Mouse (Mus musculus) neural tube, embryonic 12.5 days (tissue): ENCODE results near the gene Hcn2. TPM values are rescaled to one million over a fixed set of nuclear protein-coding genes. Genes with fewer than 3 reads are reported as not detected.

Source experiments
- ATAC-seq: fragments of 200-750 bp; cut with Nextera tagmentation; 2 replicates; pipeline ENCODE4 v1.8.0; 2017; ENCODE audit warnings: low read depth, mild to moderate bottlenecking, moderate TSS enrichment, moderate library complexity; ENCODE audit not compliant: low FRiP score
- H3K27ac ChIP-seq: fragments of 300-500 bp; sonication (generic); 2 replicates; pipeline ENCODE4 v1.5.1; 2016
- H3K27me3 ChIP-seq: fragments of 300-500 bp; sonication (generic); replicated peaks from 2 replicates; pipeline ENCODE4 v1.6.1; 2016; ENCODE audit warnings: mild to moderate bottlenecking
- H3K36me3 ChIP-seq: fragments of 300-500 bp; sonication (generic); 2 replicates; pipeline ENCODE4 v1.6.1; 2016; ENCODE audit warnings: mild to moderate bottlenecking
- H3K4me1 ChIP-seq: fragments of 300-500 bp; sonication (generic); 2 replicates; pipeline ENCODE4 v1.6.1; 2016
- H3K4me2 ChIP-seq: fragments of 300-500 bp; sonication (generic); replicated peaks from 2 replicates; pipeline ENCODE4 v1.6.1; 2016; ENCODE audit warnings: mild to moderate bottlenecking
- H3K4me3 ChIP-seq: fragments of 300-500 bp; sonication (generic); 2 replicates; pipeline ENCODE4 v1.5.1; 2016
- H3K9ac ChIP-seq: fragments of 300-500 bp; sonication (generic); 2 replicates; pipeline ENCODE4 v1.6.1; 2016; ENCODE audit warnings: mild to moderate bottlenecking
- H3K9me3 ChIP-seq: fragments of 300-500 bp; sonication (generic); 2 replicates; pipeline ENCODE4 v1.6.1; 2016; ENCODE audit warnings: mild to moderate bottlenecking
- WGBS: fragments of 180-500 bp; shearing (Covaris S2); methylation state at CpG from one replicate; pipeline ENCODE4 v1.1.7; 2016; 5-methylcytosine and 5-hydroxymethylcytosine counted together
- polyA plus RNA-seq: library from polyadenylated mRNA; unstranded; fragments of >200 nt; fragmentation: Nextera tagmentation; extraction: Ambion mirVana; gene quantifications from 2 replicates; pipeline ENCODE4 v1.2.1, GENCODE M21; 2016

Gene Hcn2
- polyA plus RNA-seq, 1 experiment from 2014 or later = 0.61 TPM

- Histone ChIP-seq H3K4me3 (peak within 1 kb of the TSS; percentile 74), H3K27ac (peak within 1 kb of the TSS; percentile 80), H3K36me3 (peaks cover 26% of the 10 kb centered on the region), H3K4me2 (peak within 1 kb of the TSS; percentile 92), H3K9me3 (no peaks in the 10 kb centered on the region), H3K9ac (peak within 1 kb of the TSS; percentile 76), H3K27me3 (no peaks in the 10 kb centered on the region), H3K4me1 (peaks cover 25% of the 10 kb centered on the region)
- ATAC-seq = peak; percentile 91
- under 1% methylated on average over 75 of the region's 84 CpGs for WGBS
Observed at GRCm38 (mm10) chr10:79681591-79682245, 34.7 kb upstream of the Hcn2 start, which contains the start of gene Cdc34. Cdc34 (plus strand) TSS chr10:79682195.

DNA sequence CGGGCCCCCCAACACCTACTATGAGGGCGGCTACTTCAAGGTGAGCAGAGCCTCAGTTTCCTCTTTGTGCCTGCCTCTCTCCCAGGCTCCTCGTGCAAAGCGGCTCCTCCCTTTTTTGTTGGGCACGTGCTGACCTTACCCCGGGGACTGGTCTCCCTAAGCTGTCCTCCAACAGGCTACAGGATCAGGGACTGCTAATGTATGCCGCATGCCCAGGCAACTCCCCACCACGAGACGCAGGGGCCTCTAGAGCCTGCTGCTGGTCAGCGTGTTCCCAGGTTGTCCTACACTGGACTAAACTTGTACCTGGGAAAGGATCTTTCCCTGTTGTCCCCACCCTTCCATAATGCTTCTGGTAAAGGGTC is 33.9 kb upstream of the Hcn2 start:
- Histone ChIP-seq H3K4me1 (peaks cover 25% of the 10 kb centered on the region), H3K4me3 (peak overlapping the region; percentile 74), H3K9ac (peak overlapping the region; percentile 76), H3K9me3 (no peaks in the 10 kb centered on the region), H3K27ac (peak overlapping the region; percentile 80; the same call in 1 of the 2 replicates), H3K4me2 (peak overlapping the region; percentile 92), H3K36me3 (peaks cover 33% of the 10 kb centered on the region), H3K27me3 (no peaks in the 10 kb centered on the region)
- 0% methylated on average over 10 of the region's 10 CpGs for WGBS
- no peak; the same call in 1 of the 2 replicates for ATAC-seq

DNA sequence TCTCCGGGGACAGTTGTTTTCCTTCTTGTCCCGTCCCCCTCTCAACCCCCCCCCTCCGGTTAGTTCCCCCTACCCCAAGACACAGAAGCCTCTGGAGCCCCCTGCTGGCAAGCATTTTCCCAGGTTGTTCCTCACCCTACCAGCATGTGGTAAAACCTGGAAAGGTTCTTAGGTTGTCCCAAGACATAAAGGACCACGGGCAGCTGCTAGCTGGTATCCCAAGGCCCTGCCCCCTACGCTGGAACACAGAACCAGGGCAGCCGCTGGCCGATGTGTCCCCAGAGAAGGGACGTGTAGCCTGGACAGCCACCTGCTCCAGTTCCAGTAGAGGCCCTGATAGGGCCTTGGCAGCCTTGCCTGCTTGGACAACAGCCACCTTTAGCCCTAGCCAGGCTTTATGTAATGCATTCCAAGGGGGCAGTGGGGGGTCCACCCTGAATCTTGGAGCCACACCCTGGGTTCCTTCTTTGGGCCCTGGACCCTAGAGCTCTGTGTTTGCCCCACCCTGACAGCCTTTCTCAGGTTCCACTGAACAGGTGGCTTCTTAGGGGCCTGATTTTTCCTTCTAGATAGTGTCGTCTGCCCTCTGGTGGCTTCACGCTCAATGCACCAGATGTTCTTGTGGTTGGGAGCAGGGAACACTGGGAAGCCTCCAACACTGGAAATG is 33.4 kb upstream of the Hcn2 start:
- H3K4me1 ChIP-seq = peaks cover 25% of the 10 kb centered on the region
- no peak for ATAC-seq
- peak overlapping the region; percentile 74 for H3K4me3 ChIP-seq
- WGBS = 8% methylated on average over 10 of the region's 10 CpGs
- H3K27ac ChIP-seq = no peak overlapping the region
- peaks cover 38% of the 10 kb centered on the region for H3K36me3 ChIP-seq
- H3K4me2 ChIP-seq = peak overlapping the region; percentile 92
- peak overlapping the region; percentile 76 for H3K9ac ChIP-seq
- no peaks in the 10 kb centered on the region for H3K27me3 ChIP-seq
- H3K9me3 ChIP-seq = no peaks in the 10 kb centered on the region

- peak overlapping the region; percentile 76; the same call in 1 of the 2 replicates for H3K9ac ChIP-seq
- H3K27ac ChIP-seq = no peak overlapping the region
- H3K4me1 ChIP-seq = peaks cover 25% of the 10 kb centered on the region
- ATAC-seq = no peak
- peak overlapping the region; percentile 92 for H3K4me2 ChIP-seq
- H3K9me3 ChIP-seq = no peaks in the 10 kb centered on the region
- no peaks in the 10 kb centered on the region for H3K27me3 ChIP-seq
- no peak overlapping the region for H3K4me3 ChIP-seq
- 94% methylated on average over 6 of the region's 6 CpGs for WGBS
- H3K36me3 ChIP-seq = peaks cover 48% of the 10 kb centered on the region
Observed at GRCm38 (mm10) chr10:79683726-79684640, 32.5 kb upstream of the Hcn2 start.

DNA sequence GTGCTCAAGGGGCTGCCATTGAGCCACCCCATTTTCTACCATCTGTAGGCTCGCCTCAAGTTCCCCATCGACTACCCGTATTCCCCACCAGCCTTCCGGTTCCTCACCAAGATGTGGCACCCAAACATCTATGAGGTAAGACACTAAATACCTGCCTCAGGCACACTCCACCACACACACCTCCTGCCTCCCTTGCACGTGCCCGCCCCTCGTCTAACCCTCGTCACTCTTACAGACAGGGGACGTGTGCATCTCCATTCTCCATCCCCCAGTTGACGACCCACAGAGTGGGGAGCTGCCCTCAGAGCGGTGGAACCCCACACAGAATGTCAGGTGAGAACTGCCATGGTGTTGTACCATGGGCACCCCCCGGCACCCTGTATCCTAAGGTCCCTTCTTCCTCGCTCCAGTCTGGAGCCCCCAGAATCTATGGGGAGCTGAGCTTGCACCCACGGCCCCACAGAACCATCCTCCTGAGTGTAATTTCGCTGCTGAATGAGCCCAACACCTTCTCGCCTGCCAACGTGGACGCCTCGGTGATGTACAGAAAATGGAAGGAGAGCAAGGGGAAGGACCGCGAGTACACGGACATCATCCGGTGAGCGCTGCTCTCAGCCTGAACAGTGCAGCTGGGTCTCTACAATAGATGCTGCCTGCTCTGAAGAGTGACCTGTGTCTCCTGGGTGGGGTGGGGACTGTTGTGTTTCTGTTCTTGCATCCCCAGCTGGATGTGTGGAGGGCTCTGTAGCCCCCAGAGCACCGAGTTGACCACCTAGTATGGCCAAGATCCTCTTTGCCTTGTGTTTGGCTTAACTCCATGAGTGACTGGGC is 31.4 kb upstream of the Hcn2 start:
- Histone ChIP-seq H3K9ac (no peak overlapping the region), H3K9me3 (no peaks in the 10 kb centered on the region), H3K4me2 (no peak overlapping the region), H3K27ac (no peak overlapping the region), H3K4me3 (no peak overlapping the region), H3K4me1 (peaks cover 25% of the 10 kb centered on the region), H3K27me3 (no peaks in the 10 kb centered on the region), H3K36me3 (peaks cover 52% of the 10 kb centered on the region)
- 95% methylated on average over 25 of the region's 25 CpGs for WGBS
- no peak for ATAC-seq

DNA sequence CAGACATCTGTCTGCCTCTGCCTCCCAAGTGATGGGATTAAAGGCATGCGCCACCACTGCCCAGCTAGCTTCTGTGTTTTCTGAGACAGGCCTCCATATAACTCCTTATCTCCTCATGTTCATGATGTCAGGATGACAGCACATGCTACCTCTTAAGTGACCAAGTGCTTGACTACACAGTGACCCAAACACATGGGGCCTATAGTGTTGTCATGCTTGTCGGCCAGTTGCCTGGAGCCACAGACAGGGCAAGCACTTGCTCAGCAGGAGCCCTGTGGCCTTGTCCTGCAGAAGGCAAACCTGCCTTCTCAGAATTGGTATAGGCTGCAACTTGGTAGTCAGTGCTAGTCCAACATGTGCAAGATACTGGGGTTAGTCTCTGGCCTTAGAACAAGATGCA is 30.2 kb upstream of the Hcn2 start:
- ATAC-seq = no peak
- Histone ChIP-seq H3K4me2 (no peak overlapping the region), H3K27ac (no peak overlapping the region), H3K36me3 (peaks cover 52% of the 10 kb centered on the region), H3K9me3 (no peaks in the 10 kb centered on the region), H3K27me3 (no peaks in the 10 kb centered on the region), H3K9ac (no peak overlapping the region), H3K4me1 (peaks cover 16% of the 10 kb centered on the region), H3K4me3 (no peak overlapping the region)
- WGBS = 88% methylated on average over 2 of the region's 2 CpGs

DNA sequence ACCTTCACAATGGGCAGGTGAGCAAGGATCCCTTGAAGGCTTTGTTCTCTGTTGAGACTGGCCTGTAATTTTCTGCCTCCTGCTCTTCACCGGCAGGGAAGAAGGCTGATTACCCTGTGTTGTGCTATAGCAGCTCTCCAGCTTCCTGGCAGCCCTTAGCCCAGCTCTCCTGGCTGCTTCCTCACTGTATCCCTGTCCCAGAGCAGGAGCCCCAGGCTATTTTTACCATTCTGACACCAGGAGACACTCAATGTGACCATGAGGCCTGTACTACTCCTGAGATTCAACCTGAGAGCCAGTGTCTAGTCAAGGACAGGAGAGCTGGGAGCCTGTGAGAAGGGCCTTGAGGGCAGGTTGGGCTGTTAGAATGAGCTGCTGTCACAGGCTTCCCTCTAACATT is 29.7 kb upstream of the Hcn2 start:
- ATAC-seq = no peak
- 93% methylated on average over 1 of the region's 1 CpGs for WGBS

GRCm38 (mm10) chr10:79687513-79687912 is 28.9 kb upstream of the Hcn2 start:
- Histone ChIP-seq H3K9ac (no peak overlapping the region), H3K4me2 (no peak overlapping the region), H3K36me3 (peaks cover 52% of the 10 kb centered on the region), H3K4me1 (peaks cover 15% of the 10 kb centered on the region), H3K9me3 (0 out of 2 replicates have a peak, but pooled peaks cover 3% of the 10 kb centered on the region), H3K27me3 (no peaks in the 10 kb centered on the region), H3K4me3 (no peak overlapping the region), H3K27ac (no peak overlapping the region)
- ATAC-seq = no peak
- WGBS = 97% methylated on average over 6 of the region's 6 CpGs

More for the DNA sequence above, 29.7 kb upstream of the Hcn2 start:
- Histone ChIP-seq H3K4me1 (peaks cover 15% of the 10 kb centered on the region), H3K4me2 (no peak overlapping the region), H3K9me3 (no peaks in the 10 kb centered on the region), H3K4me3 (no peak overlapping the region), H3K27ac (no peak overlapping the region), H3K27me3 (no peaks in the 10 kb centered on the region), H3K9ac (no peak overlapping the region), H3K36me3 (peaks cover 52% of the 10 kb centered on the region)

DNA sequence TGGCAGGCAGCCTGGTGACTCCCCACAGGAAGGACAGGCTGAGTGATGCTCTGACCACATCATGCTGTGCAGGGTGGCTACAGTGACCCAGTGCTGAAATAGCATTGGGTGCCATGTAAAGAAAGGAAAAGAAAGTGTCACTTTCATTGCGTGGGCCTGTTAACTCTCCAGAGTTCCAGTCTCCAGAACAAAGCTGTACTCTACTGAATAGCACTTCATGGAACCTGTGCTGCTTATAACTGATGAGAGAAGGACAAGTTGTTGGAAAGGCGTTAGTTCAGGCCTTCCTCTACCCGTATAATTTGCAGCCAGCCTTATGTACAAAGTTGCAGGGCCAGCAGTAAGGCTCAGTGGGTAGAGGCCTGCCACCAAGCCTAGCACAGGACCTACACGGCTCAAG is 27.7 kb upstream of the Hcn2 start, which contains the start of gene Gzmm:
Gene Gzmm (plus strand): TSS at position 301 of the 400 bp plus-strand sequence.
- WGBS = 77% methylated on average over 4 of the region's 4 CpGs

DNA sequence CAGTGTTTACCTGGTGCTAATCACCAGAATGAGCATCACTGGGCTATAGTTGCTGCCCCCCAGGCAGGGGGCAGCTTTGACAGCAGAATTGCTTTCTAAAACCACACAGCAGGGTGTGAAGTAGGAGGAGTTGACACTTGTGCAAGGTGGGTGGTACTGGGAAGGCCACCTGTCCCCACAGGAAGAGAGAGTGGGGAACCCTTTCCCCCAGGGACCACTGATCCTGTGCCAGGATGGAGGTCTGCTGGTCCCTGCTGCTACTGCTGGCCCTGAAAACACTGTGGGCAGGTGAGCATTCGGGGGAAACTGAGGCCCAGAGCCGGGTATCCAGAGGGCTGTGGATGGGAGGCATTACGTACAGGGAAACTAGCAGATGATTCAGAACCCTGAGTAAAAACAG is 27.3 kb upstream of the Hcn2 start:
- Histone ChIP-seq H3K4me1 (0 out of 2 replicates have a peak, but pooled peaks cover under 1% of the 10 kb centered on the region), H3K4me3 (no peak overlapping the region), H3K4me2 (no peak overlapping the region), H3K9ac (no peak overlapping the region), H3K27me3 (no peaks in the 10 kb centered on the region), H3K27ac (no peak overlapping the region), H3K9me3 (0 out of 2 replicates have a peak, but pooled peaks cover 3% of the 10 kb centered on the region), H3K36me3 (peaks cover 52% of the 10 kb centered on the region)
- ATAC-seq = no peak
- WGBS = 89% methylated on average over 3 of the region's 3 CpGs

More for the DNA sequence above, 27.7 kb upstream of the Hcn2 start, which contains the start of gene Gzmm:
- peaks cover 5% of the 10 kb centered on the region for H3K4me1 ChIP-seq
- no peak within 1 kb of the TSS for H3K4me2 ChIP-seq
- ATAC-seq = no peak
- no peak within 1 kb of the TSS for H3K27ac ChIP-seq
- H3K9me3 ChIP-seq = 0 out of 2 replicates have a peak, but pooled peaks cover 3% of the 10 kb centered on the region
- H3K4me3 ChIP-seq = no peak within 1 kb of the TSS
- no peak within 1 kb of the TSS for H3K9ac ChIP-seq
- H3K36me3 ChIP-seq = peaks cover 52% of the 10 kb centered on the region
- no peaks in the 10 kb centered on the region for H3K27me3 ChIP-seq

- ATAC-seq = no peak
- WGBS = 97% methylated on average over 2 of the region's 2 CpGs
- 0 out of 2 replicates have a peak, but pooled peaks cover 3% of the 10 kb centered on the region for H3K9me3 ChIP-seq
- no peak overlapping the region for H3K4me2 ChIP-seq
- no peak overlapping the region for H3K4me3 ChIP-seq
- H3K36me3 ChIP-seq = peaks cover 24% of the 10 kb centered on the region
- H3K27ac ChIP-seq = no peak overlapping the region
- H3K27me3 ChIP-seq = no peaks in the 10 kb centered on the region
- no peak overlapping the region for H3K9ac ChIP-seq
- H3K4me1 ChIP-seq = 0 out of 2 replicates have a peak, but pooled peaks cover 4% of the 10 kb centered on the region
Observed at GRCm38 (mm10) chr10:79691986-79692548, 24.4 kb upstream of the Hcn2 start.
